Mouse (Mus musculus) adrenal gland, postnatal 36 days (tissue): ENCODE data around the gene Acp4. TPM values are rescaled to one million over a fixed set of nuclear protein-coding genes. Genes with fewer than 3 reads are reported as not detected.
A peak's percentile ranks its signal among the peaks of the same experiment; 100 is the strongest.
"Not testable (repeated sequence)": the region's sequence is repeated elsewhere in the genome, so short reads cannot be mapped to it uniquely, and the experiment has no call there.

Experiments used
- DNase-seq, 2 experiments: peaks; one replicate each; pipeline ENCODE4 v3.0.0; 2021; ENCODE audit warnings: mixed read lengths in 1 of 2
- long read RNA-seq, 2 experiments: library from polyadenylated mRNA; stranded (forward); transcript quantifications; one replicate each; pipeline ENCODE4 v2.0.0; 2021; ENCODE audit warnings: borderline sequencing depth in 2 of 2
- total RNA-seq, 2 experiments: library from RNA; stranded (reverse); gene quantifications; 2 replicates each; pipeline ENCODE4 v1.2.3; 2021

Acp4 gene
- total RNA-seq = not detected
- long read RNA-seq, experiment 1 = 0 reads
- long read RNA-seq, experiment 2 = 0 reads

DNA sequence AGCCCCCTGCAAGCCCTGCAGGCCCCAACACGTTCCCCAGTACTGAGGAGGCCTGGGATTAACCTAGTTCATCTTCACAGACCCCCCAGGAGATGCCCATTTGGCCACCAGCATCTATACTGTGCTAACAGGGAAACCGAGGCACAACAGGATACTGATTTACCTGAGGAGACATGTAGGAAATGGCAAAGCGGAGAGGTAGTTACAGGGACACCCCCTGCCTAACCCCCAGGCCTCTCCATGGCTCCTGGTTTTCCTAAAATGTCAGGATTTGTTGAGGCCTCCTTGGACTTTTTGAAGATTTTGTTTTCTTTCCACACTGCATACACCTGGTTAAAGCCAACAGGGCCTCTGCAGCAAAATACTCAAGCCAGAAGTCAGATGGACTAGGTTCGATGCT lies at the start of gene Acp4:
TSS of gene Acp4 (minus strand) at position 101 of the 400 bp plus-strand sequence.
- no peak for DNase-seq

GRCm38 (mm10) chr7:44306516-44307240 lies 49.5 kb upstream of the Acp4 start, which contains the start of gene Clec11a:
Gene Clec11a, minus strand, starts transcription at chr7:44306902.
- DNase-seq = no peak

DNA sequence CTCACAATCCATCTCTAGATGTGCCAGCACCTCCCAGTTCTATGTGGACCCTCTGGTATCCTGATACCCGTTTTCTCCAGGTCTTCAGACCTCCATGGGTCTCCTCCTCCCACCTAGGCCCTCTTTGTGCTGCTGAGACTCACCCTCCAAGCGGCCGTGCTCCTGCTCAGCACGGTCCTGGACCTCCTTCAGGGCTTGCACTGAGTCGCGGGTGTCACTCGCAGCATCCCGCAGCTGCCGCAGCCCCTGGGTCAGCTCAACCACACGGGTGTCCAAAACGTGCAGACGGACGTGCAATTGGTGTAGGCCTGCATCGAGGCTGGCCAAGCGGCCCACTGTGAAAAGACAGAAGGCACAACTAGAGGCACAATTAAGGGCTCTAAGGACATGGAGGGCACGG lies 48.5 kb upstream of the Acp4 start:
- no peak for DNase-seq

GRCm38 (mm10) chr7:44304775-44305641 lies 47.8 kb upstream of the Acp4 start:
- peak; percentile 96 to 97 for DNase-seq

DNA sequence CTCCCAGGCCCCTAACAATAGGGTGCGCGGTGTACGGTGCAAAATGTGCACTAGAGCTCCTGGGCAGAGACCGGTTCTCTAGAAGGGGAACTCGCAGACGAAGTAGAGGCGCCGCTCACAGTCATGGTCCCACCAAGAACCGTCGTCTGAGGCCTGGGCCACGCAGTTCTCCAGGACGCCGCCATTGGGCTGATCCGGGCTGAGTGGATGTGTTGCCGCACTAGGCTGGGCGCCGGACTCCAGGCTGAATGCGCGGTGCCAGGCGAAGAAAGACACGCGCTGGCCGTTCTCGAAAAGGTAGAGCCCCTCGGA lies 47.2 kb upstream of the Acp4 start:
- no peak for DNase-seq

DNA sequence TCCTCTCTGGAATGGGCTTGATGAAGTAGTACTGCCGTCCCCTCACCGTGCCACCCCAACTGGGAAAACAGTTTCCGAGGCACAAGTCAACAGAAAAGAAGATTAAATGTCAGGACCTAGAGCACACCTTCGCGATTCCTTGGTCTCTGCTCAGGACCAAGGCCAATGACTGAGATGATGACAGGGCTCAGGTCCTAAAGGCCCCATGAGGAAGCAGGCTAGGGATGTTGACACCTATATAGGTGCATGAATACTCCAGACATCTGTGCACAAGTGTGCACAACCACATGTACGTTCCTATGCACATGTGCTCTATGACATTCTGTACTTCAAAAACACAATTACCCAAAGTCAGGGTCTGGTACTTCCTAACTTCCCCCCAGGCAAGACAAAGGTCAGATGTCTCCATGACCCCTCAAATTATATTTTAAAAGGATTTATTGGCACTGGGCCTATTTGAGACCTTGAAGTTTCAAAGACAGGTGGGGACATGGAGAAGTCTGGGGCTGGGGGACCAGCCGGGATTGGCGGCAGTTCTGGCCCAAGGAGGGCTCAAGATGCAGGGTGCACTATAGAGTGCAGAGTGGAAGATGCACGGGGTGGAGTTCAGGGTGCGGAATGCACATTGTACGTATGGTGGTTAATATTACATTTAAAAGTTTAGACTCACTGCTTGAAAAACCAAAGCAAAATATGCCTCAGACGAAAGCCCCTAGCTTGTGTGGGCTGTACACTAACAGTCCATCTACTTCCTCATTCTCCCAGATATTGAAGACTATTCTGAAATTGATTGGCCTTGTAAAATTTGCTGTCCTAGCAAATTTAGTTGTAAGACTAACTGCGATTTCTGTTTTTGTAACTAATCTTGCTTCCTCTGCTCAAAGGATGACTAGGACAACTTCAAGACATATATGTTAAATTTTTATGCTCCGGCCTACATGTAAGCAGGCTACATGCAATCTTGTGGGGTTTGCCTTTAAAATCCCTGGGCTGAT lies 46.5 kb upstream of the Acp4 start:
- no peak for DNase-seq

DNA sequence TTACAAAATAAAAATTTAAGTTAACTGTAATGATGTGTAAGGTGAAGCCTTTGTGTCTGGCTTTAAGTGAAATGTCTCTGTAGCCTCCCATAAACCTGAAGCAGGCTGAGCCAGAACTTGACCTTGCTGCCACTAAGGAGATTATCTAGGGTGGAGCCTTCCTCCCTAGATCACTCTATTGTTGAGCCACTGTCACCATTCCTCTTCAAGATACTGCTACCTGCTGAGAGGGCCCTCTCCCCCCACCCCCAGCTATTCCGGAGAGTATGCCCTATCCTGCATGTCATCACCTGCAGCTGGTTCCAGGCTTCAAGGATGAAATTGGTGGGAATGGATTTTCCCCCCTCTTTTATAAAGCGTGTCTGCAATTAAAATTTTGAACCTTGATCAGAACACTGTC lies 40.3 kb upstream of the Acp4 start:
- not testable (repeated sequence) for DNase-seq

- DNase-seq = no peak
Measured at GRCm38 (mm10) chr7:44291418-44291817, 34.2 kb upstream of the Acp4 start.

DNA sequence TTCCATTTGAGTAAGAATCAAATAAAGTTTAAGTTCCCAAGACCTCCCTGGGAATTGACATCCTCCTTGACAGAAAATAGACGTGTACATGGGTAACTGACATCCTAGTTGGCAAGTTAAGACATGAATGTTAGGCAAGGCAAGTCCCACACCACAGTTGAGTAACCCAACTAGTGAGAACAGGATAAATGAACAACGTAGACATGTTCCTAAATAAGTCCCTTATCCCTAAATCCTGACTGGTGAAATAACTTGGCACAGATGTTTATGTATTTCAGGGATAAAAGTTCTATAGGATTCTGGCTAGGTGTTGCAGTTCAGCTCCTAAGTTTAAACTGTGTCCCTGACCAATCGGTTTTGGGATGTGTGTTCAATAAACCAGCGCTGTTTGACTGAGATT lies 33.8 kb upstream of the Acp4 start:
- DNase-seq = no peak

GRCm38 (mm10) chr7:44287760-44288159 lies 30.6 kb upstream of the Acp4 start:
- DNase-seq = peak in 1 of 2 experiments; percentile 9

GRCm38 (mm10) chr7:44281586-44281985 lies 24.4 kb upstream of the Acp4 start:
- DNase-seq = no peak

- DNase-seq = no peak
Measured at GRCm38 (mm10) chr7:44280959-44281358, 23.8 kb upstream of the Acp4 start.

DNA sequence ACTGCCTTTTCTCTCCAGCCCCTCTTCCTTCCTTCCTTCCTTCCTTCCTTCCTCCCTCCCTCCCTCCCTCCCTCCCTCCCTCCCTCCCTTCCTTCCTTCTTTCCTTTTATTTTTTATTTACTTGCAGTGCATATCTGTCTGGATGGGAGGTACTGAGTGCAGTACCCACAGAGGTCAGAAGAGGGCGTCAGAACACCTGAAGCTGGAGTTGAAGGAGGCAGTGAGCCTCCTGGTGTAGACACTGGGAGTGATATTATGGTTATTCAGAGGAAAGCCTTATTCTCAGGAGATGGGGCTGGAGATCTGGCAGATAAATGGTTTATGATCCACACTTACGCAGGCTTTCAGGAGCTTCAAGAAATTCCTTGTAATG lies 20.1 kb upstream of the Acp4 start:
- peak; percentile 45 to 49 for DNase-seq

- no peak for DNase-seq
Measured at GRCm38 (mm10) chr7:44276461-44277249, 19.5 kb upstream of the Acp4 start.

DNA sequence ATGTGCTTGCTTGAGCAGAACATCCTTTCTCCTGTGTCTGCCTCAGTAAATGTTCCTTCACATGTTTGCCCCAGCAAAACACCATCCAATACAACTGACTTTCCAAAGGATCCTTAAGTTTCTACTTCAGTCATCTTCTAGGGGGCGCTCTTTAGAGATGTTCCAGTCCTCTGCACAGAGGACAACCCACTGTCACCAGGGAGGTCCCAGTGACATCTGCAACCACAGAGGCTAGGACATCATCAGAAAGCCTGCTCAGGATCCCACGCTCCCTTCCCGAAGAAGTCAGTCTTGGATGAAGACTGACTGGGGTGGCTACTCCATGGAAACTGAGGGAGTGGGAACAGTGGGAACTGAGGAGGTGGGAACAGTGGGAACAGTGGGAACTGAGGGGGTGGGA lies 18.4 kb upstream of the Acp4 start:
- DNase-seq = no peak

DNA sequence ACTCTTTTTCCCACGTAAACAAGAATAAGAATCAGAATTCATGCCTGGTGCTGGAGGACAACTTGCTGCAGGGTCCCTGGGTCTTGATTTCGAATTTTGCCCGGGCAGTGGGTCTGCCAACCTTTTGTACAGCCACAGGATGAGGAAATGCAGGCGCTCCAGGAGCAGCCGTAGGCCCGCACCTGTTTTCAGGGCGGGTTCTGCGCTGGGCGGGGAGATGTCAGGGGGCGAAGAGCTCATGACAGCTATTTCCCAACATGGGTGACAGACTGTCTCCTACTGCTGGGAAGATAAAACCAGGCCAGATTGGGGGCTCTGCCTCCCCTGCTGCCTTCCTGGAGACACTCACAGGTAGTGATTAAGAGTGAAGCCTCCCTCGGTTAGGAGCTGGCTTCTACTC lies 16.9 kb upstream of the Acp4 start:
- no peak for DNase-seq

DNA sequence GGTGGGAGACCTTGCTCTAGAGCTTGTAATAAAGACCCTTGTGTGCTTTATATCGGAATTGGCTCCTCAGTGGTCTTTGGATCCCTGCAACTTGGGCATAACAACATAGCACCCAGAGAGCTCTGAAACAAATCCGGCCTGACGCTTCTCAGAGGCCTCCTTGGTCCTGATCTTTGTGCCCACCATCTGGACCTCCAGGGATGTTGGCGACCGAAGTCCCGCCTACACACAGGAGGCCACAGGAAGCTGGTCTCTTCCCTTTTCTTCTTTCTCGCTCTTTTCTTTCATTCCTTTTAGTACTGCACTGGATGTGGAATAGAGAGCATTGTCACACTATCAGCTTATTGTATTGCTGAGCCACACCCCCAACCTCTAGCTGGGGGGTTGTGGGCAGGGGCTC lies 16.3 kb upstream of the Acp4 start:
- DNase-seq = no peak

- DNase-seq = no peak
Measured at GRCm38 (mm10) chr7:44272546-44272945, 15.4 kb upstream of the Acp4 start.

- no peak for DNase-seq
Measured at GRCm38 (mm10) chr7:44271309-44271708, 14.1 kb upstream of the Acp4 start.

- no peak for DNase-seq
Measured at GRCm38 (mm10) chr7:44269397-44269796, 12.2 kb upstream of the Acp4 start.

- no peak for DNase-seq
Measured at GRCm38 (mm10) chr7:44268117-44268516, 10.9 kb upstream of the Acp4 start.
